Mouse (Mus musculus): ENCODE results near the gene Hhex. TPM values are rescaled to one million over a fixed set of nuclear protein-coding genes. Genes with fewer than 3 reads are reported as not detected.

Gene Hhex
- polyA plus RNA-seq (2016; fragmentation: Nextera tagmentation; extraction: Ambion mirVana) = 6.6 and 7.7 TPM in 2 replicates

GRCm38 (mm10) chr19:37434263-37434951 lies at the start of gene Hhex:
Gene Hhex (plus strand): TSS chr19:37434810.
- peaks cover 93% of the 10 kb centered on the region for H3K27me3 ChIP-seq (ENCODE audit: insufficient read depth, poor library complexity, severe bottlenecking)
- no peaks in the 10 kb centered on the region for H3K36me3 ChIP-seq
- no peaks in the 10 kb centered on the region for H3K9me3 ChIP-seq
- WGBS = under 1% methylated on average over 79 of the region's 79 CpGs
- H3K27ac ChIP-seq = peak within 1 kb of the TSS; percentile 67
- H3K4me1 ChIP-seq (replicated peaks) = peaks cover 18% of the 10 kb centered on the region
- H3K4me3 ChIP-seq = peak within 1 kb of the TSS; percentile 52
- DNase-seq (ENCODE audit: low spot score) = peak; percentile 66

- H3K4me1 ChIP-seq (replicated peaks) = no peaks in the 10 kb centered on the region
- 86% methylated on average over 3 of the region's 3 CpGs for WGBS
- H3K27ac ChIP-seq = no peak overlapping the region
- H3K36me3 ChIP-seq = peaks cover 82% of the 10 kb centered on the region
- H3K9me3 ChIP-seq = no peaks in the 10 kb centered on the region
- H3K4me3 ChIP-seq = no peak overlapping the region
- no peaks in the 10 kb centered on the region for H3K27me3 ChIP-seq (ENCODE audit: insufficient read depth, poor library complexity, severe bottlenecking)
- DNase-seq (ENCODE audit: low spot score) = no peak
Measured at GRCm38 (mm10) chr19:37386126-37386525, 48.5 kb upstream of the Hhex start.

- 97% methylated on average over 3 of the region's 3 CpGs for WGBS
- peaks cover 98% of the 10 kb centered on the region for H3K36me3 ChIP-seq
- DNase-seq (ENCODE audit: low spot score) = no peak
- no peak overlapping the region for H3K27ac ChIP-seq
- H3K9me3 ChIP-seq = no peaks in the 10 kb centered on the region
- no peak overlapping the region for H3K4me3 ChIP-seq
- H3K27me3 ChIP-seq (ENCODE audit: insufficient read depth, poor library complexity, severe bottlenecking) = no peaks in the 10 kb centered on the region
- no peaks in the 10 kb centered on the region for H3K4me1 ChIP-seq (replicated peaks)
Measured at GRCm38 (mm10) chr19:37391869-37392268, 42.7 kb upstream of the Hhex start.

GRCm38 (mm10) chr19:37396279-37396678 lies 38.3 kb upstream of the Hhex start:
- no peaks in the 10 kb centered on the region for H3K9me3 ChIP-seq
- no peaks in the 10 kb centered on the region for H3K4me1 ChIP-seq (replicated peaks)
- H3K27ac ChIP-seq = no peak overlapping the region
- DNase-seq (ENCODE audit: low spot score) = no peak
- 94% methylated on average over 3 of the region's 3 CpGs for WGBS
- H3K4me3 ChIP-seq = no peak overlapping the region
- no peaks in the 10 kb centered on the region for H3K27me3 ChIP-seq (ENCODE audit: insufficient read depth, poor library complexity, severe bottlenecking)
- H3K36me3 ChIP-seq = peaks cover 99% of the 10 kb centered on the region

- Histone ChIP-seq H3K4me1 (replicated peaks) (no peaks in the 10 kb centered on the region), H3K36me3 (peaks cover 100% of the 10 kb centered on the region), H3K27me3 (ENCODE audit: insufficient read depth, poor library complexity, severe bottlenecking) (no peaks in the 10 kb centered on the region), H3K9me3 (no peaks in the 10 kb centered on the region), H3K4me3 (no peak overlapping the region), H3K27ac (no peak overlapping the region)
- no peak for DNase-seq (ENCODE audit: low spot score)
- 81% methylated on average over 6 of the region's 6 CpGs for WGBS
Measured at GRCm38 (mm10) chr19:37400936-37401335, 33.7 kb upstream of the Hhex start.

GRCm38 (mm10) chr19:37418294-37418693 lies 16.3 kb upstream of the Hhex start:
- Histone ChIP-seq H3K9me3 (no peaks in the 10 kb centered on the region), H3K36me3 (peaks cover 97% of the 10 kb centered on the region), H3K4me1 (replicated peaks) (no peaks in the 10 kb centered on the region), H3K27me3 (ENCODE audit: insufficient read depth, poor library complexity, severe bottlenecking) (no peaks in the 10 kb centered on the region), H3K27ac (no peak overlapping the region), H3K4me3 (no peak overlapping the region)
- WGBS = 94% methylated on average over 4 of the region's 4 CpGs
- DNase-seq (ENCODE audit: low spot score) = no peak

- H3K36me3 ChIP-seq = peaks cover 91% of the 10 kb centered on the region
- WGBS = 61% methylated on average over 3 of the region's 3 CpGs
Measured at GRCm38 (mm10) chr19:37419613-37420012, 15.0 kb upstream of the Hhex start.

GRCm38 (mm10) chr19:37428589-37428988 lies 6.0 kb upstream of the Hhex start:
- Histone ChIP-seq H3K27me3 (ENCODE audit: insufficient read depth, poor library complexity, severe bottlenecking) (peaks cover 34% of the 10 kb centered on the region), H3K4me3 (no peak overlapping the region), H3K27ac (no peak overlapping the region), H3K4me1 (replicated peaks) (no peaks in the 10 kb centered on the region), H3K9me3 (no peaks in the 10 kb centered on the region), H3K36me3 (peaks cover 7% of the 10 kb centered on the region)
- no peak for DNase-seq (ENCODE audit: low spot score)
- WGBS = 86% methylated on average over 5 of the region's 5 CpGs

More at GRCm38 (mm10) chr19:37419613-37420012, 15.0 kb upstream of the Hhex start:
- no peaks in the 10 kb centered on the region for H3K9me3 ChIP-seq
- no peaks in the 10 kb centered on the region for H3K27me3 ChIP-seq (ENCODE audit: insufficient read depth, poor library complexity, severe bottlenecking)
- H3K27ac ChIP-seq = no peak overlapping the region
- peak; percentile 36 for DNase-seq (ENCODE audit: low spot score)
- no peak overlapping the region for H3K4me3 ChIP-seq
- H3K4me1 ChIP-seq (replicated peaks) = no peaks in the 10 kb centered on the region

- no peaks in the 10 kb centered on the region for H3K36me3 ChIP-seq
- WGBS = 89% methylated on average over 11 of the region's 11 CpGs
- DNase-seq (ENCODE audit: low spot score) = no peak
- H3K27ac ChIP-seq = no peak overlapping the region
- peaks cover 18% of the 10 kb centered on the region for H3K4me1 ChIP-seq (replicated peaks)
- H3K27me3 ChIP-seq (ENCODE audit: insufficient read depth, poor library complexity, severe bottlenecking) = peaks cover 61% of the 10 kb centered on the region
- H3K9me3 ChIP-seq = no peaks in the 10 kb centered on the region
- H3K4me3 ChIP-seq = no peak overlapping the region
Measured at GRCm38 (mm10) chr19:37431139-37431756, 3.4 kb upstream of the Hhex start.

- WGBS = 16% methylated on average over 16 of the region's 16 CpGs
- Histone ChIP-seq H3K27ac (no peak overlapping the region), H3K9me3 (no peaks in the 10 kb centered on the region), H3K4me1 (replicated peaks) (peaks cover 18% of the 10 kb centered on the region), H3K4me3 (no peak overlapping the region), H3K27me3 (ENCODE audit: insufficient read depth, poor library complexity, severe bottlenecking) (peaks cover 79% of the 10 kb centered on the region), H3K36me3 (no peaks in the 10 kb centered on the region)
- no peak for DNase-seq (ENCODE audit: low spot score)
Measured at GRCm38 (mm10) chr19:37432868-37433570, 1.6 kb upstream of the Hhex start.

GRCm38 (mm10) chr19:37433895-37434262 lies 731 bp upstream of the Hhex start:
- no peak overlapping the region for H3K27ac ChIP-seq
- WGBS = under 1% methylated on average over 14 of the region's 14 CpGs
- peak; percentile 44 for DNase-seq (ENCODE audit: low spot score)
- H3K4me1 ChIP-seq (replicated peaks) = peaks cover 18% of the 10 kb centered on the region
- no peaks in the 10 kb centered on the region for H3K36me3 ChIP-seq
- H3K4me3 ChIP-seq = peak overlapping the region; percentile 52
- peaks cover 87% of the 10 kb centered on the region for H3K27me3 ChIP-seq (ENCODE audit: insufficient read depth, poor library complexity, severe bottlenecking)
- H3K9me3 ChIP-seq = no peaks in the 10 kb centered on the region

GRCm38 (mm10) chr19:37435041-37435852 lies 637 bp downstream of the Hhex start:
- H3K36me3 ChIP-seq = no peaks in the 10 kb centered on the region
- WGBS = under 1% methylated on average over 77 of the region's 77 CpGs
- H3K9me3 ChIP-seq = no peaks in the 10 kb centered on the region
- peaks cover 100% of the 10 kb centered on the region for H3K27me3 ChIP-seq (ENCODE audit: insufficient read depth, poor library complexity, severe bottlenecking)
- H3K27ac ChIP-seq = peak overlapping the region; percentile 67
- DNase-seq (ENCODE audit: low spot score) = peak; percentile 58
- H3K4me3 ChIP-seq = peak overlapping the region; percentile 52
- H3K4me1 ChIP-seq (replicated peaks) = peaks cover 18% of the 10 kb centered on the region

All from hindbrain, embryonic 10.5 days (tissue).